Mouse (Mus musculus): Measurements from ENCODE around the gene Usp48.

DNA sequence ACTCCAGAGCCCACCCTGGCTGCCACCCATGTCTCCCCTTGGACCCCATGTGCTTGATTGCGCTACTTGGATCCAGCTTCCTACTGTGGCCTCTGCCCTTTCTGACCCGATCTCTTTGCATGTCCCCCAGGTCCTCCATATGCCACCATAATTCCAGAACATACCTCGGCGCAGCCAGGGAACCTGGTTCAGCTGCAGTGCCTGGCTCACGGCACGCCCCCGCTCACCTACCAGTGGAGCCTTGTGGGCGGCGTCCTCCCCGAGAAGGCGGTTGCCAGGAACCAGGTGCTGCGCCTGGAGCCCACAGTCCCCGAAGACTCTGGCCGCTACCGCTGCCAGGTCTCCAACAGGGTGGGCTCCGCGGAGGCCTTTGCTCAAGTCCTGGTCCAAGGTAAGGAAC, 40.1 kb upstream of the Usp48 start:
- TF ChIP-seq POLR2AphosphoS5 (IDR thresholded peaks at IDR 0.05; ENCODE audit: insufficient replicate concordance, low read depth, low read length), result no peak
- no peak for TF ChIP-seq CTCF (IDR thresholded peaks at IDR 0.05; ENCODE audit: low read depth, low read length)
- no peak for TF ChIP-seq TAL1 (conservative IDR thresholded peaks at IDR 0.05; ENCODE audit: low read depth, low read length)
- TF ChIP-seq GATA1 (IDR thresholded peaks at IDR 0.05; ENCODE audit: borderline replicate concordance, low read length), result no peak
- TF ChIP-seq GATA2 (IDR thresholded peaks at IDR 0.05; ENCODE audit: borderline replicate concordance, low read depth, low read length), result no peak

Measured in G1E (cell line).